Mouse (Mus musculus) MEL (cell line): ENCODE measurements around the gene Meig1. TPM values are rescaled to one million over a fixed set of nuclear protein-coding genes. Genes with fewer than 3 reads are reported as not detected.

Source experiments
- DNase-seq: peaks from one replicate; pipeline ENCODE4 v3.0.0; 2011; ENCODE audit warnings: low read depth, low spot score
- H3K27ac ChIP-seq: 2 replicates; pipeline ENCODE4 v1.5.1; 2012; ENCODE audit warnings: low read depth, mild to moderate bottlenecking, control low read depth, low read length, moderate library complexity; ENCODE audit not compliant: control insufficient read depth
- H3K27me3 ChIP-seq, 2 experiments: fragments of 150-350 bp in 1 of 2; sonication (generic) in 1 of 2; 2 replicates each; pipeline ENCODE4 v1.6.1; 2012; ENCODE audit warnings: low read length in 2 of 2, mild to moderate bottlenecking in 2 of 2, improper control_type of control experiment in 1 of 2, moderate library complexity in 1 of 2; ENCODE audit not compliant: insufficient read depth in 2 of 2, control insufficient read depth in 1 of 2
- H3K36me3 ChIP-seq, 2 experiments: 2 replicates each; pipeline ENCODE4 v1.6.1; 2012 to 2014; ENCODE audit warnings: low read length in 2 of 2, improper control_type of control experiment in 1 of 2, inconsistent platforms in 1 of 2, mild to moderate bottlenecking in 1 of 2; ENCODE audit not compliant: insufficient read depth in 2 of 2, control insufficient read depth in 1 of 2
- H3K4me1 ChIP-seq, 2 experiments: fragments of 150-350 bp in 1 of 2; sonication (generic) in 1 of 2; 2 replicates each; pipeline ENCODE4 v1.6.1; 2012; ENCODE audit warnings: low read length in 2 of 2, improper control_type of control experiment in 1 of 2, mild to moderate bottlenecking in 1 of 2; ENCODE audit not compliant: insufficient read depth in 2 of 2, control insufficient read depth in 1 of 2
- H3K4me3 ChIP-seq, 2 experiments: fragments of 150-350 bp in 1 of 2; sonication (generic) in 1 of 2; 2 replicates each; pipeline ENCODE4 v1.5.1; 2012; ENCODE audit warnings: low read depth in 2 of 2, low read length in 2 of 2, mild to moderate bottlenecking in 2 of 2, moderate library complexity in 2 of 2, control low read depth in 1 of 2, improper control_type of control experiment in 1 of 2; ENCODE audit not compliant: control insufficient read depth in 1 of 2, insufficient read depth in 1 of 2
- H3K79me2 ChIP-seq: 2 replicates; pipeline ENCODE4 v1.6.1; 2012; ENCODE audit warnings: mild to moderate bottlenecking, low read length, moderate library complexity; ENCODE audit not compliant: control insufficient read depth, poor library complexity, insufficient read depth
- H3K9ac ChIP-seq: 2 replicates; pipeline ENCODE4 v1.6.1; 2012; ENCODE audit warnings: low read depth, mild to moderate bottlenecking, control low read depth, low read length, moderate library complexity; ENCODE audit not compliant: control insufficient read depth, poor library complexity, severe bottlenecking
- H3K9me3 ChIP-seq: fragments of 150-350 bp; sonication (generic); replicated peaks from 2 replicates; pipeline ENCODE4 v1.6.1; 2012; ENCODE audit warnings: mild to moderate bottlenecking, low read length, improper control_type of control experiment, moderate library complexity; ENCODE audit not compliant: insufficient read depth
- BHLHE40 ChIP-seq: IDR thresholded peaks from 2 replicates; pipeline ENCODE4 v1.6.1; 2012; ENCODE audit warnings: low read depth, mild to moderate bottlenecking, inconsistent platforms, low read length, improper control_type of control experiment, borderline replicate concordance
- CHD1 ChIP-seq: IDR thresholded peaks from 2 replicates; pipeline ENCODE4 v1.6.1; 2012; ENCODE audit warnings: low read depth, mild to moderate bottlenecking, inconsistent platforms, low read length, improper control_type of control experiment
- CTCF ChIP-seq, 3 experiments: IDR thresholded peaks in 2 of 3; conservative IDR thresholded peaks in 1 of 3; 2 replicates each; pipeline ENCODE4 v1.5.1; 2011 to 2012; ENCODE audit warnings: low read length in 3 of 3, low read depth in 2 of 3, mild to moderate bottlenecking in 2 of 3, improper control_type of control experiment in 1 of 3, inconsistent platforms in 1 of 3, mixed read lengths in 1 of 3, moderate library complexity in 1 of 3; ENCODE audit not compliant: control insufficient read depth in 1 of 3, insufficient read depth in 1 of 3, poor library complexity in 1 of 3, severe bottlenecking in 1 of 3
- E2F4 ChIP-seq: IDR thresholded peaks from 2 replicates; pipeline ENCODE4 v1.6.1; 2011; ENCODE audit warnings: low read depth, low read length, improper control_type of control experiment, borderline replicate concordance
- ELF1 ChIP-seq: IDR thresholded peaks from 2 replicates; pipeline ENCODE4 v1.6.1; 2014; ENCODE audit warnings: low read depth, mild to moderate bottlenecking, inconsistent platforms, low read length, improper control_type of control experiment, moderate library complexity
- ETS1 ChIP-seq: IDR thresholded peaks from 2 replicates; pipeline ENCODE4 v1.6.1; 2012; ENCODE audit warnings: low read depth, mild to moderate bottlenecking, inconsistent platforms, low read length, improper control_type of control experiment, moderate library complexity
- GABPA ChIP-seq: IDR thresholded peaks from 2 replicates; pipeline ENCODE4 v1.6.1; 2012; ENCODE audit warnings: low read depth, mild to moderate bottlenecking, inconsistent platforms, low read length, improper control_type of control experiment, moderate library complexity
- HCFC1 ChIP-seq: IDR thresholded peaks from 2 replicates; pipeline ENCODE4 v1.6.1; 2012; ENCODE audit warnings: low read depth, mild to moderate bottlenecking, inconsistent platforms, low read length, improper control_type of control experiment, moderate library complexity
- JUND ChIP-seq: IDR thresholded peaks from 2 replicates; pipeline ENCODE4 v1.6.1; 2011; ENCODE audit warnings: low read depth, mild to moderate bottlenecking, improper control_type of control experiment, low read length
- KAT2A ChIP-seq: conservative IDR thresholded peaks from 2 replicates; pipeline ENCODE4 v1.6.1; 2012; ENCODE audit warnings: low read depth, low read length, improper control_type of control experiment, inconsistent platforms
- MAFK ChIP-seq: IDR thresholded peaks from 2 replicates; pipeline ENCODE4 v1.6.1; 2011; ENCODE audit warnings: low read depth, mild to moderate bottlenecking, low read length, improper control_type of control experiment, borderline replicate concordance
- MAZ ChIP-seq: IDR thresholded peaks from 2 replicates; pipeline ENCODE4 v1.6.1; 2012; ENCODE audit warnings: low read depth, mild to moderate bottlenecking, inconsistent platforms, low read length, improper control_type of control experiment
- MEF2A ChIP-seq: IDR thresholded peaks from 2 replicates; pipeline ENCODE4 v1.6.1; 2014; ENCODE audit warnings: low read depth, mild to moderate bottlenecking, inconsistent platforms, low read length, improper control_type of control experiment; ENCODE audit not compliant: poor library complexity, insufficient replicate concordance, severe bottlenecking; ENCODE audit errors: extremely low read depth
- MXI1 ChIP-seq: IDR thresholded peaks from 2 replicates; pipeline ENCODE4 v1.6.1; 2011; ENCODE audit warnings: mild to moderate bottlenecking, low read depth, low read length, improper control_type of control experiment
- MYB ChIP-seq: IDR thresholded peaks from 2 replicates; pipeline ENCODE4 v1.6.1; 2011; ENCODE audit warnings: mild to moderate bottlenecking, low read depth, low read length, improper control_type of control experiment
- MYC ChIP-seq: IDR thresholded peaks from 2 replicates; pipeline ENCODE4 v1.6.1; 2011; ENCODE audit warnings: low read depth, mild to moderate bottlenecking, low read length, improper control_type of control experiment, moderate library complexity
- NELFE ChIP-seq: IDR thresholded peaks from 2 replicates; pipeline ENCODE4 v1.6.1; 2011; ENCODE audit warnings: low read depth, low read length, improper control_type of control experiment
- NRF1 ChIP-seq: IDR thresholded peaks from 2 replicates; pipeline ENCODE4 v1.6.1; 2014; ENCODE audit warnings: low read depth, mild to moderate bottlenecking, inconsistent platforms, low read length, improper control_type of control experiment, moderate library complexity; ENCODE audit not compliant: poor library complexity, insufficient read depth, severe bottlenecking
- POLR2A ChIP-seq, 2 experiments: IDR thresholded peaks; 2 replicates each; pipeline ENCODE4 v1.6.1; 2011 to 2012; ENCODE audit warnings: low read length in 2 of 2, mild to moderate bottlenecking in 2 of 2, control low read depth in 1 of 2, improper control_type of control experiment in 1 of 2, low read depth in 1 of 2, moderate library complexity in 1 of 2; ENCODE audit not compliant: control insufficient read depth in 1 of 2, insufficient read depth in 1 of 2, poor library complexity in 1 of 2
- POLR2AphosphoS2 ChIP-seq: IDR thresholded peaks from 2 replicates; pipeline ENCODE4 v1.6.1; 2011; ENCODE audit warnings: low read length, improper control_type of control experiment
- POLR2AphosphoS5 ChIP-seq: IDR thresholded peaks from 2 replicates; pipeline ENCODE4 v1.6.1; 2012; ENCODE audit warnings: low read depth, borderline replicate concordance, mild to moderate bottlenecking, inconsistent platforms, low read length, moderate library complexity, mixed read lengths
- RAD21 ChIP-seq: IDR thresholded peaks from 2 replicates; pipeline ENCODE4 v1.6.1; 2011; ENCODE audit warnings: mild to moderate bottlenecking, low read depth, low read length, improper control_type of control experiment
- RCOR1 ChIP-seq: IDR thresholded peaks from 2 replicates; pipeline ENCODE4 v1.6.1; 2012; ENCODE audit warnings: low read depth, mild to moderate bottlenecking, inconsistent platforms, low read length, improper control_type of control experiment
- SIN3A ChIP-seq: IDR thresholded peaks from 2 replicates; pipeline ENCODE4 v1.6.1; 2012; ENCODE audit warnings: low read length, improper control_type of control experiment, inconsistent platforms
- SMC3 ChIP-seq: IDR thresholded peaks from 2 replicates; pipeline ENCODE4 v1.6.1; 2011; ENCODE audit warnings: low read depth, low read length, improper control_type of control experiment
- TAL1 ChIP-seq: IDR thresholded peaks from 2 replicates; pipeline ENCODE4 v1.6.1; 2012; ENCODE audit warnings: mild to moderate bottlenecking, inconsistent platforms, low read length, moderate library complexity, mixed read lengths
- TBP ChIP-seq: IDR thresholded peaks from 2 replicates; pipeline ENCODE4 v1.8.0; 2011; ENCODE audit warnings: low read depth, low read length, improper control_type of control experiment
- TCF12 ChIP-seq: IDR thresholded peaks from 2 replicates; pipeline ENCODE4 v1.6.1; 2014; ENCODE audit warnings: low read depth, mild to moderate bottlenecking, inconsistent platforms, low read length, improper control_type of control experiment, moderate library complexity
- UBTF ChIP-seq: IDR thresholded peaks from 2 replicates; pipeline ENCODE4 v1.6.1; 2012; ENCODE audit warnings: low read depth, mild to moderate bottlenecking, inconsistent platforms, low read length, improper control_type of control experiment, moderate library complexity, borderline replicate concordance; ENCODE audit not compliant: insufficient read depth
- USF1 ChIP-seq: IDR thresholded peaks from 2 replicates; pipeline ENCODE4 v1.6.1; 2014; ENCODE audit warnings: low read depth, mild to moderate bottlenecking, inconsistent platforms, low read length, improper control_type of control experiment, moderate library complexity
- USF2 ChIP-seq, 2 experiments: IDR thresholded peaks; 2 replicates each; pipeline ENCODE4 v1.6.1; 2011 to 2012; ENCODE audit warnings: improper control_type of control experiment in 2 of 2, low read length in 2 of 2, borderline replicate concordance in 1 of 2, inconsistent platforms in 1 of 2, low read depth in 1 of 2, mild to moderate bottlenecking in 1 of 2; ENCODE audit not compliant: insufficient read depth in 1 of 2
- ZC3H11A ChIP-seq: IDR thresholded peaks from 2 replicates; pipeline ENCODE4 v1.6.1; 2012; ENCODE audit warnings: low read depth, mild to moderate bottlenecking, inconsistent platforms, low read length, improper control_type of control experiment
- ZKSCAN1 ChIP-seq: IDR thresholded peaks from 2 replicates; pipeline ENCODE4 v1.6.1; 2012; ENCODE audit warnings: low read depth, mild to moderate bottlenecking, inconsistent platforms, low read length, improper control_type of control experiment, moderate library complexity
- ZMIZ1 ChIP-seq: IDR thresholded peaks from 2 replicates; pipeline ENCODE4 v1.6.1; 2012; ENCODE audit warnings: low read depth, mild to moderate bottlenecking, inconsistent platforms, low read length, improper control_type of control experiment, moderate library complexity
- ZNF384 ChIP-seq: IDR thresholded peaks from 2 replicates; pipeline ENCODE4 v1.6.1; 2012; ENCODE audit warnings: low read depth, mild to moderate bottlenecking, inconsistent platforms, low read length, improper control_type of control experiment
- polyA plus RNA-seq, 2 experiments: library from polyadenylated mRNA; stranded (reverse) in 1 of 2; unstranded in 1 of 2; fragments of >175 nt in 1 of 2; fragments of >200 nt in 1 of 2; gene quantifications; 2 replicates each; pipeline versions ENCODE4 v1.2.1 to v1.2.4; 2012; ENCODE audit warnings: low replicate concordance in 2 of 2, low read depth in 1 of 2; ENCODE audit not compliant: insufficient read length in 2 of 2, insufficient read depth in 1 of 2, missing spikeins in 1 of 2
- total RNA-seq: library from RNA; depleted of rRNA; stranded (reverse); fragments of 300-350 nt; gene quantifications from 2 replicates; pipeline ENCODE4 v1.2.3, GENCODE M21; 2012

The Meig1 gene
- total and polyA plus RNA-seq, 3 experiments = not detected

DNA sequence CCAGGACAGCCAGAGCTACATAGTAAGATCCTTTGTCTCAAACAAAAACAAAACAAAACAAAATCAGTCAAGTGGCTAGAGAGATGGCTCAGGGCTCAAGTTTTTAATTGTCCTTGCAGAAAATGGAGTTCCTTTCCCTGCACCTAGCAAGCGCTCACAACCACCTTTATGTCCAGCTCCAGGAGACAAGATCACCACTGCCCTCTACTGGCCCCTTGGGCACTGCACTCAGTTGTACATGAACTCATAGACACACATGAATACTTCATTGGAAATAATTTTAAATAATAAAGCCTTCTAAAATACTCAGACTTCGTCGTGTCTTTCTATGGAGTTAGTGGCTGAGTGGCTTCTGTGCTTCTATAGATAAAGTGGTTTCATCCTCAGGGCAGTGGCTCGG is 8.2 kb downstream of the Meig1 start:
- peak; percentile 79 for DNase-seq
- Histone ChIP-seq H3K27me3 (peaks cover 2 to 5% of the 10 kb centered on the region in 2 experiments; a peak in 3 of 4 replicates), H3K79me2 (no peaks in the 10 kb centered on the region), H3K36me3 (0 out of 4 replicates have a peak, but pooled peaks cover 0 to 2% of the 10 kb centered on the region in 2 experiments), H3K4me1 (peaks cover 0 to 6% of the 10 kb centered on the region in 2 experiments; a peak in 2 of 4 replicates), H3K27ac (no peak overlapping the region), H3K9ac (no peak overlapping the region), H3K9me3 (no peaks in the 10 kb centered on the region), H3K4me3 (no peak overlapping the region)
- TF ChIP-seq ZMIZ1 (no peak), UBTF (no peak), RCOR1 (no peak), RAD21 (peak; percentile 74), MYB (no peak), USF1 (no peak), MAFK (no peak), TCF12 (no peak), TAL1 (no peak), POLR2AphosphoS2 (no peak), MXI1 (no peak), POLR2A (IDR thresholded peaks at IDR 0.05; ENCODE audit: control insufficient read depth in 1 of 2, insufficient read depth in 1 of 2, low read depth in 1 of 2, low read length in 2 of 2, poor library complexity in 1 of 2) (no peak), MYC (no peak), NRF1 (no peak), MAZ (no peak), BHLHE40 (no peak), CHD1 (no peak), USF2 (IDR thresholded peaks at IDR 0.05; ENCODE audit: borderline replicate concordance in 1 of 2, insufficient read depth in 1 of 2, low read depth in 1 of 2, low read length in 2 of 2) (no peak), ZNF384 (no peak), ZKSCAN1 (no peak), SMC3 (peak; percentile 68), JUND (no peak), KAT2A (no peak), CTCF (IDR thresholded peaks at IDR 0.05 in 2 of 3, conservative IDR thresholded peaks at IDR 0.05 in 1 of 3; ENCODE audit: control insufficient read depth in 1 of 3, insufficient read depth in 1 of 3, low read depth in 2 of 3, low read length in 3 of 3, poor library complexity in 1 of 3, severe bottlenecking in 1 of 3) (peak; percentile 75 to 83 (median 79)), POLR2AphosphoS5 (no peak), ELF1 (no peak), E2F4 (no peak), SIN3A (no peak), MEF2A (no peak), GABPA (no peak), ZC3H11A (peak; percentile 56), ETS1 (no peak), TBP (no peak), HCFC1 (no peak), NELFE (no peak)
